Mouse (Mus musculus): Measurements from ENCODE around the gene Mef2d.

GRCm38 (mm10) chr3:88136346-88136745 lies 5.8 kb upstream of the Mef2d start:
- TF ChIP-seq POLR2A (IDR thresholded peaks at IDR 0.05; ENCODE audit: control insufficient read depth, low read depth, low read length) (no peak), CTCF (IDR thresholded peaks at IDR 0.05; ENCODE audit: control insufficient read depth, insufficient read depth, insufficient replicate concordance, low read depth, low read length) (no peak)
